Mouse (Mus musculus) kidney, adult 2 months (tissue): Measurements from ENCODE around the gene Olfr114.

Source experiments
- CTCF ChIP-seq: fragments of 200-500 bp; conservative IDR thresholded peaks from 2 replicates; pipeline ENCODE4 v1.5.1; 2011; ENCODE audit warnings: low read depth, mild to moderate bottlenecking, control low read depth, low read length, moderate library complexity, mixed read lengths; ENCODE audit not compliant: insufficient read depth, insufficient read length
- POLR2A ChIP-seq: fragments of 200-500 bp; IDR thresholded peaks from one replicate; pipeline ENCODE4 v1.6.1; 2011; ENCODE audit warnings: low read depth, low read length, control low read depth

DNA sequence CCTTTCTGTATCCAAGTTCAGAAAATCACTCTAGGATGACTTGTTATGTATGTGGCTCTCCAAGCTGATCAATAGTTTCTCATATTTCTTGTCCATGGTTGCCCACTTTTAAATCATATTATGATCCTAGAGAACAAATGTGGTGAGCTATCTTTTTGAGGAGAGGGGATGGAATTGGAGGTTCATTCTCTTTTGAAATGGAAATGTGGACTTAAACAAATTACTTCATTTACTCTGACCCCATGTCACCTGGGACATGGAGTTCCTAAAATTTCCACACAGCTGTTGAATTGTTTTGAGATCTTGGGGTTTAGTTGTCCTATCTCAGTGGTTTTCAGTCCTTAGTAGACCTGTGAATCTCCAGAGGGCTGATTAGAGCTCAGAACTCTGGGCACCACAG, 15.0 kb downstream of the Olfr114 start, which contains the start of gene Olfr113:
- TF ChIP-seq CTCF (no peak), POLR2A (no peak)
